ENCODE assay signal across 9 mouse cellular contexts in genomic region chr6:120294785-120295133, GRCm38 (mm10). TPM values are rescaled to one million over a fixed set of nuclear protein-coding genes. Genes with fewer than 3 reads are reported as not detected.
DNase-seq lines count a peak whose midpoint lies in the region; ATAC-seq and TF ChIP-seq lines count a peak whose summit lies in the region.
"Had no signal": no experiment of that assay in that cellular context is flagged by ENCODE, and none has a peak within 500 bp of the region (broad histone marks: within the 10 kb centered on the region; RNA-seq: fewer than 3 reads in every experiment).

No protein-coding gene starts in this region.

- TF ChIP-seq CTCF in cerebellum, adult 2 months (IDR thresholded peaks at IDR 0.05; ENCODE audit: borderline replicate concordance, insufficient read depth, low read depth, low read length): no peak
- no peak for TF ChIP-seq CTCF in left cerebral cortex, adult 2 months (IDR thresholded peaks at IDR 0.05)

- H3K27ac ChIP-seq in cerebellum, adult 2 months (ENCODE audit: insufficient read depth, low read length): no peak overlapping the region
- H3K27ac ChIP-seq in hindbrain, embryonic 10.5 days: peak overlapping the region; percentile 81
- 0 out of 2 replicates have a peak overlapping the region, but pooled peaks have one; percentile 24 for H3K27ac ChIP-seq in left cerebral cortex, adult 2 months

- H3K36me3 ChIP-seq in megakaryocyte, embryonic 14.5 days (replicated peaks; ENCODE audit: low read length): no peaks in the 10 kb centered on the region
- no peaks in the 10 kb centered on the region for H3K36me3 ChIP-seq in hindbrain, embryonic 10.5 days

- peaks cover 66% of the 10 kb centered on the region for H3K27me3 ChIP-seq in megakaryocyte, embryonic 14.5 days (replicated peaks)
- peaks cover 2% of the 10 kb centered on the region; the same call in 1 of the 2 replicates for H3K27me3 ChIP-seq in cerebellum, adult 2 months (ENCODE audit: control insufficient read depth, insufficient read depth, low read length)
- peaks cover 47% of the 10 kb centered on the region for H3K27me3 ChIP-seq in hindbrain, embryonic 10.5 days (ENCODE audit: insufficient read depth, poor library complexity, severe bottlenecking)

- peak; percentile 36 to 41 for DNase-seq in cerebellum, adult 2 months
- no peak for DNase-seq in hindbrain, embryonic 10.5 days (ENCODE audit: low spot score)
- DNase-seq in left cerebral cortex, adult 2 months (ENCODE audit: extremely low spot score in 1 of 2, low spot score in 2 of 2): peak; percentile 29 to 56
- peak; percentile 9 to 29 for DNase-seq in thymus, adult 18-20 months
- no peak for DNase-seq in gastrocnemius, postnatal 4 days (ENCODE audit: low spot score in 2 of 2)

- 1% methylated on average over 16 of the region's 16 CpGs for WGBS in cerebellum, adult 2 months
- WGBS in hindbrain, embryonic 10.5 days: under 1% methylated on average over 16 of the region's 16 CpGs

- H3K4me1 ChIP-seq in megakaryocyte, embryonic 14.5 days: peaks cover 14% of the 10 kb centered on the region
- H3K4me1 ChIP-seq in cerebellum, adult 2 months (ENCODE audit: control insufficient read depth, insufficient read depth, low read length): peaks cover 4% of the 10 kb centered on the region; the same call in 1 of the 2 replicates
- peaks cover 15% of the 10 kb centered on the region for H3K4me1 ChIP-seq in hindbrain, embryonic 10.5 days (replicated peaks)

- intact Hi-C loops in left cerebral cortex, adult 2 months (cut with DNase I): no loop called here

- no peak for TF ChIP-seq POLR2A in cerebellum, adult 2 months (IDR thresholded peaks at IDR 0.05; ENCODE audit: borderline replicate concordance, insufficient read depth, low read length)

- ATAC-seq in megakaryocyte, adult 5-6 weeks (ENCODE audit: poor library complexity, severe bottlenecking): no peak
- ATAC-seq in megakaryocyte-erythroid progenitor cell, adult 5-6 weeks (replicated peaks; ENCODE audit: low FRiP score, low TSS enrichment, poor library complexity, severe bottlenecking): peak; percentile 18; the same call in 1 of the 2 replicates

- peaks cover 19% of the 10 kb centered on the region for H3K9me3 ChIP-seq in megakaryocyte, embryonic 14.5 days
- H3K9me3 ChIP-seq in hindbrain, embryonic 10.5 days: no peaks in the 10 kb centered on the region

- peak overlapping the region; percentile 91 for H3K4me3 ChIP-seq in megakaryocyte, embryonic 14.5 days (replicated peaks)
- H3K4me3 ChIP-seq in cerebellum, adult 2 months (replicated peaks; ENCODE audit: insufficient read depth, low read depth, low read length): peak overlapping the region; percentile 61
- H3K4me3 ChIP-seq in hindbrain, embryonic 10.5 days: peak overlapping the region; percentile 79
- peak overlapping the region; percentile 68 for H3K4me3 ChIP-seq in left cerebral cortex, adult 2 months

RNA-seq across cellular contexts. Expression of gene B4galnt3, which starts 0.4 kb away (rescaled TPM):
- 0.03 and 0.61 TPM in 2 replicates for polyA plus RNA-seq in megakaryocyte, embryonic 14.5 days (2012; ENCODE audit: insufficient read depth, low replicate concordance)
- total RNA-seq in megakaryocyte, adult 5-6 weeks (2015): not detected in 2 replicates
- not detected in 2 replicates for total RNA-seq in megakaryocyte, adult 5-6 weeks (2017)
- 0.55 and 0.65 TPM in 2 replicates for polyA plus RNA-seq in cerebellum, adult 2 months (2012; rRNA removed)
- polyA plus RNA-seq in hindbrain, embryonic 10.5 days (2016; fragmentation: Nextera tagmentation; extraction: Ambion mirVana): 0.18 and 0.26 TPM in 2 replicates
- 1 to 10 TPM in 1 of 2 experiments, under 1 TPM in 1; 0.93 to 1.3 TPM for total RNA-seq in left cerebral cortex, adult 2 months (2021)
- 0.15 TPM in 1 of 2 replicates, not detected in the other for total RNA-seq in megakaryocyte-erythroid progenitor cell, adult 5-6 weeks (2014; fragmentation: Nextera tagmentation)
- 0.57 TPM in 1 of 2 replicates, not detected in the other for total RNA-seq in megakaryocyte-erythroid progenitor cell, adult 5-6 weeks (2017)
- 1 to 10 TPM; 3.7 to 5.0 TPM for total RNA-seq in gastrocnemius, postnatal 4 days (2021)
- total RNA-seq: neutrophil, adult 5-6 weeks had no signal

RNA-seq across cellular contexts. Expression of gene D330020A13Rik, which starts 0.6 kb away (rescaled TPM):
- polyA plus RNA-seq in megakaryocyte, embryonic 14.5 days (2012; ENCODE audit: insufficient read depth, low replicate concordance): not detected in 2 replicates
- total RNA-seq in megakaryocyte, adult 5-6 weeks (2015): not detected in 2 replicates
- total RNA-seq in megakaryocyte, adult 5-6 weeks (2017): not detected in 2 replicates
- 0.10 TPM in 2 replicates for polyA plus RNA-seq in cerebellum, adult 2 months (2012; rRNA removed)
- polyA plus RNA-seq in hindbrain, embryonic 10.5 days (2016; fragmentation: Nextera tagmentation; extraction: Ambion mirVana): not detected in 2 replicates
- total RNA-seq in left cerebral cortex, adult 2 months (2021): not detected
- total RNA-seq in megakaryocyte-erythroid progenitor cell, adult 5-6 weeks (2014; fragmentation: Nextera tagmentation): not detected in 2 replicates
- not detected in 2 replicates for total RNA-seq in megakaryocyte-erythroid progenitor cell, adult 5-6 weeks (2017)
- under 1 TPM; 0.26 to 0.34 TPM for total RNA-seq in gastrocnemius, postnatal 4 days (2021)
- total RNA-seq: neutrophil, adult 5-6 weeks had no signal

Comparison
In these comparisons a context has a peak if more than half of its experiments do, and no peak if none do; other contexts are left out.
1. DNase-seq: peak in cerebellum, adult 2 months (2 of 2), left cerebral cortex, adult 2 months (2 of 2) and thymus, adult 18-20 months (2 of 2); none in hindbrain, embryonic 10.5 days (single experiment) and gastrocnemius, postnatal 4 days (0 of 2).
2. Peak in every context shown above with its lines, with median percentiles within 50 percentile points of each other: H3K4me3 ChIP-seq.